Mouse (Mus musculus): ENCODE data around the gene Mif4gd.
A peak's percentile ranks its signal among the peaks of the same experiment; 100 is the strongest.

The Mif4gd gene

DNA sequence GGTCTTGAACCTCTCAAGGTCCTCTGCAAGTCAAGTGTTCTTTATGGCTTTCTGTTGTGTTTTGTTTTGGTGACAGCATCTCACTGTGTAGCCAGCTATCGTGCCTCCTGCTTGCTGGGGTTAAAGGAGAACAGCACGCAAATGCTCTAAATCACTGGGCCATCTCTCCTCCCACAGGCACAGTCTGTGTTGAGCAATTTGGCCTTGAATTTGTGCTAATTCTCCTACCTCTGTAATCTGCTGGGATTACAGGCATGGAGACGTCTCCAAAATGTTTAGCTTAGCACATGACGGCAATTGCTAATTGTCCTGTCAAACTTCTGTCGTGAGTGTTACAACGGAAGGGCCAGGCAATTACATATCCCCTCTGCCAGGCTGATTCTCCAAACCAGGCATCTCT is 1.6 kb downstream of the Mif4gd start:
- no peak for DNase-seq

DNA sequence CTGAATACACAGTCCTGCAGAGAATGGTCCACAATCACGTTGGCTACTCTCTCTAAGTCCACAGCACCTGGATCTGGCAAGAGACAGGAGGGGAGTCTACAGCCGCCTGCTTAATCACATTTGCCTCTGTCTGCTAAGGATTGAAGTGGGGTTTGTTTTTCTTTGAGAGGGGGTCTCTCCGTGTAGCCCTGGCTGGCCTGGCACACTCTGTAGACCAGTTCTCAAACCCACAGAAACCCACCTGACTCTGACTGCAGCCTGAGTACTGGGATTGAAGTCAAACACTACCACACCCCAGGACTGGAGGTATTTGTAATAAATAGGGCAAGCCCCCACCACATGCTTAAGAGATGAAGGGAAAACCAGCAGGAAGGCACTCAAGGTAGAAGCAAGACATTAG is 3.2 kb downstream of the Mif4gd start:
- peak; percentile 34 for DNase-seq

- DNase-seq, result peak; percentile 43
Measured at GRCm38 (mm10) chr11:115608421-115609399, 4.1 kb downstream of the Mif4gd start.

DNA sequence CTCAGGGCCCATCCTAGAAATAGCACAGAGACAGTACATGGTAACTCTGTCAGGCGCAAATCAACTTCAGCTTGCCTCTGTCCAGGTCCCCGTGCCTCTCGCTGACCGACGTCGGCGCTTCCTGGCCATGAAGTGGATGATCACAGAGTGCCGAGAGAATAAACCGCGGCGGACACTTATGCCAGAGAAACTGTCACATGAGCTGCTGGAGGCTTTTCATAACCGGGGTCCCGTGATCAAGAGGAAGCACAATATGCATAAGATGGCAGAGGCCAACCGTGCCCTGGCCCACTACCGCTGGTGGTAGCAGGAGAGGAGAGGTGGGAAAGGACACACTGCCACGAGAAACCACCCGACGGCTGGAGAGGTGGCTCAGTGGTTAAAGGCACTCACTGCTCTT is 6.0 kb downstream of the Mif4gd start:
- peak; percentile 31 for DNase-seq

GRCm38 (mm10) chr11:115604304-115604696 is 8.5 kb downstream of the Mif4gd start:
- DNase-seq, result no peak

GRCm38 (mm10) chr11:115603476-115604303 is 9.1 kb downstream of the Mif4gd start, which contains the start of the genes Mrps7 and Gga3:
Mrps7 (plus strand) TSS chr11:115603925.
Gga3 (minus strand) TSS chr11:115604051.
- DNase-seq, result peak; percentile 87

DNA sequence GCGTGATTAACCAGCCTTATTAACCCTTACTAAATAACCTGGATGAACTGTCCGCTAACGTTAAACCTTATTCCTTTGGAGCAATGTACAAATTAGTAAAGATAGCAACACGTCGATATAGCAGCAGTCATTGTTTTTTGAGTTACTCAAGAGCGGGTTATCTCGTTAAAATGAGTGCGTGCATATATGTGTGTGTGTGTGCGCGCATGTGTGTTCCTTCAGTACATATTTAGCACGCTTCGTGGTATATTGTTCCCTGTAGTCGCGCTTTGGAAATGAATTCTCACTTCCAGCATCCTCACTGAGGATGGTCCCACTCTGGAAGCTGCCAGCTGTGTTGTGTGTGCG is 9.7 kb downstream of the Mif4gd start:
- no peak for DNase-seq

- DNase-seq, result no peak
Measured at GRCm38 (mm10) chr11:115601174-115601573, 11.6 kb downstream of the Mif4gd start.

- DNase-seq, result no peak
Measured at GRCm38 (mm10) chr11:115600743-115601142, 12.0 kb downstream of the Mif4gd start.

GRCm38 (mm10) chr11:115599722-115600121 is 13.0 kb downstream of the Mif4gd start:
- DNase-seq, result no peak

GRCm38 (mm10) chr11:115598309-115598708 is 14.5 kb downstream of the Mif4gd start:
- no peak for DNase-seq

- no peak for DNase-seq
Measured at GRCm38 (mm10) chr11:115595209-115595608, 17.6 kb downstream of the Mif4gd start.

GRCm38 (mm10) chr11:115590526-115591075 is 22.2 kb downstream of the Mif4gd start:
- no peak for DNase-seq

GRCm38 (mm10) chr11:115587984-115588383 is 24.8 kb downstream of the Mif4gd start:
- no peak for DNase-seq

DNA sequence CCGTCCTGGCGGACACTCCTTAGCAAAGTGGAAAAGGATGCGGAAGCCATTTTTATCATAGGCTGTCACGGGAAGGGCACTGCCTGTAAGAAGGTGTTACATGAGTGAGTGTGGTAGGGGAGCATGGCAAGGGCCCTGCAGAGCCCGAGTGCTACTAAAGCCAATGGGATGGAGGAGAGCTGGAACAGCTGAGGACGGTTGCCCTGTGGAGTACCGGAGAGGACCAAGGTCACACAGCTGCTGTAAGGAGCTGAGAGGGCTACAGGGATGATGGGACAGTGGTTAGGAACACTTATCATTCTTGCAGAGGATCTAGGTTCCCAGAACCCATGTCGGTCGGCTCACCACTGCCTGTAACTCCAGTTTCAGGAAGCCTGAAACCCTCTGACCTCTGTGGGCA is 26.4 kb downstream of the Mif4gd start:
- no peak for DNase-seq

DNA sequence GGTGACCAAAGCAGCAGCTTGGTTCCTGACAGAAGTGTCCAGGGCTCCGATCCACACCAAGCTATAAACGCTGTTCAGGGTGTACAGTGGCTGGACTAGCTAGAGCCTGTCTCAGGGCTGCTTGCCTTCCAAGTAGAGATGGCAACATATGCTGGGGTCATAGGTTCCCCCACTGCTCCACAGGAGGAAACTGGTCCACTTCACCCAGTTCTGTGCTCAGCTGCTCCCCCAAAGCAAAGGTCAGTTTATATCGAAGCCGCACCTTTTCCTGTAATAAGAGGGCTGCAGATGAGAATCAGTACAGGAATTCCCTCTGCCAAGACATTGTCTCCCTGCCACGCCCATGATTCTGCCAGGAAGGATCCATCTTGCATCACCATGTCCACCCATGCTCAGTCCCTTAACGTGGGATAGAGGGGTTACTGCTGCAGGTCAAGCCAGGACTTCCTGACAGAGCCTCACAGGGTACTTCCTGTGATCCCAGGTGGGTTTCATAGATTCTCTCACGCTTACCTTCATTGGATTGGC is 27.1 kb downstream of the Mif4gd start:
- DNase-seq, result no peak

- no peak for DNase-seq
Measured at GRCm38 (mm10) chr11:115584376-115585073, 28.2 kb downstream of the Mif4gd start.

- DNase-seq, result no peak
Measured at GRCm38 (mm10) chr11:115582913-115583606, 29.7 kb downstream of the Mif4gd start.

- DNase-seq, result no peak
Measured at GRCm38 (mm10) chr11:115579080-115579479, 33.7 kb downstream of the Mif4gd start.

DNA sequence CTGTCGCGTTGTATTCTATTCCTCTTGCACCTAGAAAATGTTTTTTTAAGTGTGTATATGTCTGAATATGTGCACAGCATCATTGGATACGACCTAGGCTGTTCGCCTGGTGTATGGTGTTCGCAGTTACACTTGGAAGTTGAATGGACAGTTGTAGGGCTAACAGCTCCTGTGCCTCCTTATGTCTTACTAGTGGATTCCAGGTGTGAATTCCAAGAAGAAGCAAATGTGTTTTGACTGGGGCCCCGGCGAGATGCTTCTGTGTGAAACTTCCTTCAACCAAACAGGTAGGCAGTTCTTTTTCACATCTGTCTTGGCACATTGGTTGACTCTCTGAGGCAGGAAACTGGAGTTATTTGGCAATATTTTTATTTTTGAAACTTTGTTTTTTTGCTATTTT is 47.8 kb downstream of the Mif4gd start:
- DNase-seq, result no peak

- peak; percentile 98 for DNase-seq
Measured at GRCm38 (mm10) chr11:115564064-115564809, 48.5 kb downstream of the Mif4gd start, which contains the start of gene Nup85. Nup85 (plus strand) TSS chr11:115564434.
